Mouse (Mus musculus) thymus, adult 2 months (tissue): Measurements from ENCODE around the gene Fbxo42. TPM values are rescaled to one million over a fixed set of nuclear protein-coding genes. Genes with fewer than 3 reads are reported as not detected.

Experiments
- DNase-seq: peaks from one replicate; pipeline ENCODE4 v3.0.0; 2021
- H3K27ac ChIP-seq: fragments of 200-500 bp; 2 replicates; pipeline ENCODE4 v1.5.1; 2012; ENCODE audit warnings: low read length, control low read depth; ENCODE audit not compliant: control insufficient read depth, insufficient read depth
- H3K27me3 ChIP-seq: fragments of 200-500 bp; 2 replicates; pipeline ENCODE4 v1.6.1; 2012; ENCODE audit warnings: mild to moderate bottlenecking, low read length, moderate library complexity, mixed read lengths; ENCODE audit not compliant: control insufficient read depth, insufficient read depth
- H3K36me3 ChIP-seq: fragments of 200-500 bp; 2 replicates; pipeline ENCODE4 v1.6.1; 2012; ENCODE audit warnings: mild to moderate bottlenecking, low read length, moderate library complexity; ENCODE audit not compliant: control insufficient read depth, insufficient read depth
- H3K4me1 ChIP-seq: fragments of 200-500 bp; replicated peaks from 2 replicates; pipeline ENCODE4 v1.6.1; 2012; ENCODE audit warnings: low read length; ENCODE audit not compliant: control insufficient read depth, insufficient read depth
- H3K4me3 ChIP-seq: fragments of 200-500 bp; 2 replicates; pipeline ENCODE4 v1.5.1; 2012; ENCODE audit warnings: mild to moderate bottlenecking, low read length, control low read depth, moderate library complexity; ENCODE audit not compliant: control insufficient read depth, insufficient read depth
- CTCF ChIP-seq: fragments of 200-500 bp; IDR thresholded peaks from 2 replicates; pipeline ENCODE4 v1.5.1; 2012; ENCODE audit warnings: mild to moderate bottlenecking, control low read depth, low read length, moderate library complexity, borderline replicate concordance; ENCODE audit not compliant: control insufficient read depth, poor library complexity, insufficient read depth; ENCODE audit errors: extremely low read depth
- POLR2A ChIP-seq: fragments of 200-500 bp; IDR thresholded peaks from 2 replicates; pipeline ENCODE4 v1.6.1; 2012; ENCODE audit warnings: mild to moderate bottlenecking, low read length, control low read depth, moderate library complexity; ENCODE audit not compliant: control insufficient read depth, poor library complexity, insufficient read depth; ENCODE audit errors: extremely low read depth
- WGBS: fragments of 180-500 bp; shearing (Covaris S2); methylation state at CpG from one replicate; pipeline ENCODE4 v1.1.7; 2018; 5-methylcytosine and 5-hydroxymethylcytosine counted together
- polyA plus RNA-seq: library from polyadenylated mRNA; depleted of rRNA; stranded (reverse); fragments of >200 nt; gene quantifications from 2 replicates; pipeline ENCODE4 v1.2.3, GENCODE M21; 2012

Fbxo42 gene
- polyA plus RNA-seq, 1 experiment = 29.3 TPM

DNA sequence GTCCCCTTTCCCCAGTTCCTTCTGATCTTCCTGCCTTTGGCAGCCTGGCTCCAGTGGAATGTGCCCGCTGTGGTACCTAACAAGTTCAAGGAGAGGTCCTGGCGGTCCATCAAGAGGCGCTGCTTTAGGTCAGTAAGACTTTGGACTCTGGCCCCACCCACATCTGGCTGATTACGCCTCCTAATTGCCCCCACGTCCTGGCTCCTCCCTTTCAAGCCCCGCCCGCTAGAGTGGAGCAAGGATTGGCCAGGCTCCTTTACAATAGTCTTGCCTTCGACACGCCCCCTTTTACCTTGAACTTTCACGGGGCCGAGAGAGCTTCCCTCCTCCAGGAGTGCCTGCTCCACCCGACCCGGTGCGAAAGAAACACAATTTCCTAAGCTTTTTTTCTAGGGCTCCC lies 92.9 kb downstream of the Fbxo42 start:
- Histone ChIP-seq H3K27me3 (peaks cover 22% of the 10 kb centered on the region), H3K36me3 (no peaks in the 10 kb centered on the region), H3K4me1 (peaks cover 7% of the 10 kb centered on the region), H3K4me3 (no peak overlapping the region), H3K27ac (no peak overlapping the region)
- DNase-seq = no peak
- WGBS = 9% methylated on average over 14 of the region's 14 CpGs
- TF ChIP-seq POLR2A = no peak
- TF ChIP-seq CTCF = no peak

DNA sequence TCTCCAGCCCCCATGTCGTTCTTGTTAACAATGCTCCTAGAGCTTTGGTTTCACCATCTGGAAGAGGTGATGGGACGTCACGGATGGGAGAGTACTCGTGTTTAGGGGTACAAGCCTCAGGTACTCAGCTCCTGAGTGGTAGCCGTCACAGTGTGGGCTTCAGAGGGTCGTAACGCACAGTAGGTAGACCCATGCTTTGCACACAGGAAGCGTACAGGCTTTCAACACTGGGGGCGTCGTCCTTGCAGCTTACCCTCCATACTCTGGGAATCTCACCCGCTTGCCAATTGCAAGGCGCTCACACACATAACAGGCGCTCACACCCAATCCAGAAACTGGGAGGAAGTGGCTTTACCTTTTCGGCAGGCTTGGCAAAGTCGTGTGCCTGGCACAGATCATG lies 94.1 kb downstream of the Fbxo42 start:
- Histone ChIP-seq H3K4me3 (no peak overlapping the region), H3K27me3 (peaks cover 22% of the 10 kb centered on the region), H3K36me3 (no peaks in the 10 kb centered on the region), H3K27ac (no peak overlapping the region), H3K4me1 (peaks cover 7% of the 10 kb centered on the region)
- TF ChIP-seq CTCF = no peak
- TF ChIP-seq POLR2A = no peak
- DNase-seq = no peak
- WGBS = 42% methylated on average over 15 of the region's 15 CpGs

DNA sequence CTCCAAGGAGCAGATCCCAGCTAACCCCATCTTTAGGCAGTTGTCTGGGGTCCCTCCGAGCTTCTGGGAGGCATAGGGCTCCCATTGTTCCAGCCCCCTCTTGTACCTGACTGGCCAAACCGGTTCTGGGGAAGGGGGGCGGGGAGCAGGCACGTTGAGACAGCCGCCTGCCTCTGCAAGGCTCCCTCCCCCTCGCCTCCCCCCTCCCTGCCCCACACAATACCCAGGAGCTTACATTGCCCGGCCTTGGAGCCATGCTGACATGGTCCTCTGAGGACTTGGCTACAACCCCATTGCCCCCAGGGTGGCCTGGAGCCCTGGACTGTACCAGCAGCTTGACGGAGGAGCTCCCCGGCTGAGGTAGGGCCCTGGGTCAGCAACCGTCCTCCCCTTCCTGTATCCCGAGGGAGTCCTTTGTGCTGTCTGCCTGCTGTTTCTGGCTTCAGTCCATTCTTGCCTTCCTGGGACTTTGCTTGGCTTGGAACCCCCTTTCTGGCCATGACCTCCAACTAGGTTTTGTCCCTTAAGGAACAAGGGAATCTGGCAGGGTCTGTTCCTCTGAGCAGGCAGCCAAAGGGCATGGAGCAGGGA lies 95.0 kb downstream of the Fbxo42 start:
- 41% methylated on average over 11 of the region's 11 CpGs for WGBS
- H3K27me3 ChIP-seq = peaks cover 22% of the 10 kb centered on the region
- no peak overlapping the region for H3K4me3 ChIP-seq
- H3K4me1 ChIP-seq = peaks cover 7% of the 10 kb centered on the region
- no peaks in the 10 kb centered on the region for H3K36me3 ChIP-seq
- H3K27ac ChIP-seq = no peak overlapping the region
- TF ChIP-seq POLR2A (no peak), CTCF (no peak)
- DNase-seq = no peak

DNA sequence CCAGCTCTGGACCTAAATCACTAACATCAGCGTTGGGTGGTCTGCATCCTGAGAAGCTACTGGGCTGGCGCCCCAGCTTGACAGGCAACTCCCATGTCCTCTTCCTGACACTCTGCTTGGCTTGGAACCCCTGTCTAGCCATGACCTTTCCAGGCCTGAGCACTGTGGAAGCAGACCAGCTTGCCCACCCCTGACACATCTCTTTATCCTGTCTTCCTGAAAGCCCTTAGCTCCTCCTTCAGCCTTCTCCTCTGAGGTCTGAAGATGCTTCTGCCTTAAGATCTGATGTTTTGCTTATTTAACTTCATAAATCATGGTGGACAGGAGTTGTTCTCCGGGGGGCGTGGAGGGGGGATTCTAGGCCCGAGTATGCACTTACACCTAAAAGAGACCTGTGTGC lies 95.9 kb downstream of the Fbxo42 start:
- H3K4me3 ChIP-seq = no peak overlapping the region
- WGBS = 84% methylated on average over 5 of the region's 5 CpGs
- peaks cover 7% of the 10 kb centered on the region for H3K4me1 ChIP-seq
- H3K27ac ChIP-seq = no peak overlapping the region
- no peak for DNase-seq
- peaks cover 22% of the 10 kb centered on the region for H3K27me3 ChIP-seq
- no peaks in the 10 kb centered on the region for H3K36me3 ChIP-seq
- TF ChIP-seq POLR2A = no peak

DNA sequence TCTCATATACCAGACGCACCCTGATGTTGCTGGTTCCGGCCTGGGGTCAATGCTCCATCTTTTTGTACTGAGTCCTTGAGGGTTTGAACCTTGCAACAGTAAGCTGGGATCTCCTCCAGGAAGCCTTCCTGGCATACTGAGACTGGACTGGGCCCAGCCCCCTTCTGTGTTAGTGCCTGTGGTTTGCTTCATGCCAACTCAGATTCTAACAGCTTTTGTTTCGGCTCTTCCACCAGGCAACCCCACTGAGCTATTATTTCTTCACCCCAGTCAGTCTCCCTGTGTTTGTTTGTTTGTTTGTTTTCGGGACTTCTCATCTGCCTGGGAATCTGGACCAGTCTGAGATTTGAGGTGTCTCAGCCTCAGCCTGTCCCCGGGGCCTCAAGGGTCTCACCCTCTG lies 96.7 kb downstream of the Fbxo42 start:
- Histone ChIP-seq H3K27ac (no peak overlapping the region), H3K4me1 (peaks cover 4% of the 10 kb centered on the region), H3K27me3 (peaks cover 19% of the 10 kb centered on the region), H3K4me3 (no peak overlapping the region), H3K36me3 (no peaks in the 10 kb centered on the region)
- WGBS = 69% methylated on average over 5 of the region's 5 CpGs
- TF ChIP-seq POLR2A (no peak), CTCF (no peak)
- no peak for DNase-seq

DNA sequence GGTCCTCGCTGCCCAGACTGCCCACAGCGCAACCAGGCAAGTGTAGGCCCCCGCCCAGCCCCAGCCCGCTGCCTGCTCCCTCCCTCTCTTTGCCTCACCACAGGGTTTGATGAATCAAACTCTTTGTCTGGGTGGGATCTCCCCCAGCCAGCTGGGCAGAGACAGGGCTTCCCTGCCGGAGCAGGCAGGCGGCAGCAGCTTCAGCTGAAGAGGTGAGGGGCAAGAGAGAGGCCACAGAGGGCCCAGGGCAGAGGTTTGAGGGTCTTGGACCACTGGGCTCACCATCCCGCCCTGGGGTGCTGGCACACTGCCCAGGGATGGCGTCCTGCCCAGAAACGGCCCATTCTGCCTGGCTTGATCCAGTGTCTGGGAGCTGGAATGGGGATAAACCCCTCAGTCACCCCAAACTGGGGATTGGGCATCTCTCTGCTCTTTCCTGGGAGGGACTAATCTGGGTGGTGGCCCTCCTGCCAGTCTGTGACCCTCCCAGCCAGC lies 97.3 kb downstream of the Fbxo42 start:
- TF ChIP-seq CTCF (no peak), POLR2A (no peak)
- Histone ChIP-seq H3K36me3 (no peaks in the 10 kb centered on the region), H3K4me1 (no peaks in the 10 kb centered on the region), H3K4me3 (no peak overlapping the region), H3K27me3 (peaks cover 17% of the 10 kb centered on the region), H3K27ac (no peak overlapping the region)
- 70% methylated on average over 9 of the region's 9 CpGs for WGBS
- DNase-seq = no peak
